Mouse (Mus musculus): ENCODE measurements at regions not wholly inside any gene's neighbourhood (a gene's known extent, or its start where the extent isn't known, plus 50 kb on each side); places are given as distances from the start of the nearest gene placed in this dataset.
A peak's percentile ranks its signal among the peaks of the same experiment; 100 is the strongest.

DNA sequence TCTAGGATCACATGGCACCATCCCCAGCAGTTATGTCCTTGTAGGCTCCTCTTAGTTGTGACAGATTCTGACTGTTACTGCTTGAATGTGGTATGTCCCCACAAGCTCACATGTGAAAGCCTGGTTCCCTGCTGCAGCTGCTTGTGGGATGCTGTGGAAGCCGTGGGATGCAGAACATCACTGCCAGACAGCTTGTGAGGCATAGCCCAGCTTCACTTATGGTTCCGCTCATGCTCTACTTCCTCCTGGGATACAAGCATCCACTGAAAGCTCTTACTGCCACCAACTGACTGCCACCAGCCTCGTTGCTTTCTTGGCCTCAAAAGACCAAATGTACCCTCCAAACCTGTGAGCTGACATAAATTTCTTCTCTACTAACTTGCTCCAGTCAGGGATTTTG, 167.7 kb upstream of the Ccdc122 start:
- DNase-seq (ENCODE audit: low spot score in 2 of 2): no peak

DNA sequence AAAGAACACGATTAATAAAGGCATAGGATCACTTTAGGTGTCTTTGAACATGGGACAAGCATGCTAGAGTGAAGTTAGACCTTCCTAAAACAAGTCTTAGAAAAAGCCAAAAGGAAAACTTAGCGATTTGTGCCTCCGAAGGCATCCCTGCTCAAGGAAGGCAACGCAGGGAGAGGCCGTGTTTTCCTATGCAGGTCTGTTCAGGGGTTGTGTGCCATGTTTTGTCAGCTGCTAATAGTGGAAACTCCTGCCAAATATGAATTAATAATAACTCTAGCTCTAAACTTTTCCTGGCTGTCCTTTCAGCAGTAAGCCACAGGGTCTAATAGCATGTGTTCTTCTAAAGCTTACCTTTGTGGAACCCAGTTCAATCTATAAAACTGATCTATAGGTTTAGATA, 168.4 kb upstream of the Ccdc122 start:
- peak in 1 of 2 experiments; percentile 31 for DNase-seq (ENCODE audit: low spot score in 2 of 2)

DNA sequence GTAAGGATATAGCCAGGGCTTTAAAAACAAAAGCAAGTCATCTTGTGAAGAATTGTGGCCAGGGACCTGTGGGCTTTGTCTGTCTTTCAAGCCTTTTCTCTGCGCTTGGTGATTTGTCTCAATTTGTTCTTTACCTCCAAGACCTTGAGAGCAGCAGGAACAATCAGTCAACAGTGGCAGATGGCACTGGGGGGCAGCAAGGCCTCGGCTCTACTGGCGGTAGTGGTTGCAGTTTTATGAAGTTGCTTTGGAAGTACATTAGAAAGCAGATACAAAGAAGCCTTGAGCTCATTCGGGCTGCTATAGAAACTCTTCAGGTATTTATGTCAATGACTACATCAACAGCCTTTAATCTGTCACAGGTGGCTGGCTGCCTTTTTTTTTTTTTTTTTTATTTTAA, 171.9 kb upstream of the Ccdc122 start:
- no peak for DNase-seq (ENCODE audit: low spot score in 2 of 2)

DNA sequence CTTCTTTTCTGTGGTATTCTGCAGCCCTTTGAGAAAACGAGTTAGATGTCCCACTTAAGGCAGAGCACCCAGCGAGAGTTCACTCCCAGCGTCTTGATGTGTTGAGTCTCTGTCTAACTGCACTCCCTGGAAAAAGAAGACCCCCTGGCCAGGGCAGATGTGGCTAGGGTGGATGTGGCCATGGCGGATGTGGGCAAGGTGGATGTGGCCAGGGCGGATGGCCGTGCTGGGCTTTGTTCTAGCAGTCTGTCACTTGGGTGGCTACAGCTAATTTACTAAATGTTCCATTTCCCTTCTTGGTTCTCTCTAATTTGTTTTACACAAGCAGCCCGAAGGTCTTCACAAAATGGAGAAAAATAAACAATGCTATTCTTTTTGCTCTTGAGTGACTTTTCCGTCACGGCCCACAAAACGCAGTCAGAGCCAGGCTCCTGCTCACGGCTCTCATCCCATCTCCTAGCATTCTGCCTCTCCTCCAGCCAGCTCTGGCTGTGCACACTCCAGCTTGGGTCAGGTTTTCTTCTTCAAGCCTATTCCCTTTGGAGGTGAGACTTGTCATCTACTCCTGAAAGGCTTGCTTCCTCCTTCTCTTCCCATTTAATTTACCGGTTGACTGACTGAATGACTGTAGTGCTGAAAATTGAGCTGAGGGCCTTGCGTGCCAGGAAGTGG, 173.4 kb upstream of the Ccdc122 start:
- no peak for DNase-seq (ENCODE audit: low spot score in 2 of 2)

DNA sequence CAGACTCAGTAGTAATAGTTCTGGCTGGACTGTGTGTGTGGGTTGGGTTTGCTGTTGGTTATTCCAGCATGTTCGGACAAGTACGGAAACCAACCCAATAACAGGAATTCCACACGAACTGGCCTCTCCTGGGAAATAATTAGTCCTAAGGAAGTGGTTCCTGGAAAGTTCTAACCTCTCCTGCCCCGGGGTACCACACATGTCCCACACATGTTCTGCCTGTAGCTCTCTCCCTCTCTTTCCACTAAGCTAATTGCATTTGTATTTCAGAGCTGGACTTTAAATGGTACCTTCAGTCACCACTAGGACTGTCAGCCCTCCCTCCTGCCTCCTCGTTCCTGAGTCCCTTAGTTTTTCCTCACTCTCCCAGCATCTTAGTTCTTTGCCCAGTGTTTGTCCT, 178.2 kb upstream of the Ccdc122 start:
- DNase-seq (ENCODE audit: low spot score in 2 of 2): no peak

DNA sequence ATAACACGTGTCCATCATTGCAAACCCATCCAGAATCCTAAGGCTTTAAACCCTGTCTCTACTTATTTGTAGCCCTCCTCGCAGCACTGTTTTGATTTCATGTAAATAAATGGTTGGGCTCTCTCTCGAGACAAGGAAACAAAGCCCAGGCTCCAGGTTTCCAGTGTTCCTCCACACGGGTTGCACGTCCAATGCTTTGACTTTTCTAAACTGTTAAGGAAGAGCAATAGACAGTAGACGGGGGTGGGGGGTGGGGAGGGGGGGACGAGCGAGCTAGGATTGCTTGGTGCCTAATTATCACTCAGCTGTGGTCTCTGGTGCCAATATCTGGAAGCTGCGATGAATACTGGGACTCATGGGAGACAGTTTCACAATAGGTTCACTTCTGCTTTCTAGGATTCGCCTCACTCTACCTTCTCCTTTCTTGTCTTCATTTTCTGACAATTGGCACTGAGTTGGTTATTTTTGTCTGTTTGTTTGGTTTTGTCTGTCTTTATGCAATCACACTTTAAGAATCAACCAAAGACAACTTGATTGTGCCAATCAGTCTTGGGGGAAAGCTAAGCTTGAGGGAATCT, 179.3 kb upstream of the Ccdc122 start:
- DNase-seq (ENCODE audit: low spot score in 2 of 2): no peak

DNA sequence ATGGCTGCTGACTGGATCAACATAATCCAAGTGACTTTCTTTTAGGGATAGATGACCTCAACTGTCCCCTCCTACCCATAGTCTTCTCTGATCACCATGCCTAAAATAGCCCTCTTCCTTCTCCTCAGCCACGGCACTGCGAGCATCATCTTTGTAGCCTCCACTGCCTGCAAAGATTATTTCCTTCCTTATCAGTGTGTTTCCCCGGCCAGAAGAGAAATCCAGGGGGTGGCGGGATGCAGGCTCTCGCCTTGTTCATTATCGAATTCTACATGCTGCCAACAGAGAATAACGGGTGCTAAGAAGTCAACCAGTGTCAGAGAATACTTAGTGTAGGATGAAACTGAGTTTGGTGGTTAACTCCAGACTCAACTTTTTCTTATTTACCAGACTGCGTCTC, 180.0 kb upstream of the Ccdc122 start:
- DNase-seq (ENCODE audit: low spot score in 2 of 2): peak; percentile 12 to 35

DNA sequence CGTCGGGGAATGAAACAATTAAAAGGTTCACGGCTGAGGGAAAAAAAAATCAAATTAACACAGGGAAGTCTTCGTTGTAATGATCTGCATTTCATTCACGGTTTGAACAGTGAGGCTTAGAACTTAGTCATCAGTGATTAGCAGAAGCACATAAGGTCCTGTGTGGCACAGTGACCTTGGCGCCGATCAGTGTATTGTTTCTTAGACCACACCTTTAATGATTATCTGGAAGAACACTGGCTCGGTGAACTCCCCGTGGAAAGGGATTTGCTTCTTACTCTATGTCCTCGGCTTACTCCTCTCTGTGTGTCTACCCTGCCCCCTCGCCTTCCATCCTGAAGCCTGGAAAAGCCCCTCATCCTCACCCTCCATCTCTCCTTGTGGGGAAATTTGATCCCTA, 181.6 kb upstream of the Ccdc122 start:
- no peak for DNase-seq (ENCODE audit: low spot score in 2 of 2)

DNA sequence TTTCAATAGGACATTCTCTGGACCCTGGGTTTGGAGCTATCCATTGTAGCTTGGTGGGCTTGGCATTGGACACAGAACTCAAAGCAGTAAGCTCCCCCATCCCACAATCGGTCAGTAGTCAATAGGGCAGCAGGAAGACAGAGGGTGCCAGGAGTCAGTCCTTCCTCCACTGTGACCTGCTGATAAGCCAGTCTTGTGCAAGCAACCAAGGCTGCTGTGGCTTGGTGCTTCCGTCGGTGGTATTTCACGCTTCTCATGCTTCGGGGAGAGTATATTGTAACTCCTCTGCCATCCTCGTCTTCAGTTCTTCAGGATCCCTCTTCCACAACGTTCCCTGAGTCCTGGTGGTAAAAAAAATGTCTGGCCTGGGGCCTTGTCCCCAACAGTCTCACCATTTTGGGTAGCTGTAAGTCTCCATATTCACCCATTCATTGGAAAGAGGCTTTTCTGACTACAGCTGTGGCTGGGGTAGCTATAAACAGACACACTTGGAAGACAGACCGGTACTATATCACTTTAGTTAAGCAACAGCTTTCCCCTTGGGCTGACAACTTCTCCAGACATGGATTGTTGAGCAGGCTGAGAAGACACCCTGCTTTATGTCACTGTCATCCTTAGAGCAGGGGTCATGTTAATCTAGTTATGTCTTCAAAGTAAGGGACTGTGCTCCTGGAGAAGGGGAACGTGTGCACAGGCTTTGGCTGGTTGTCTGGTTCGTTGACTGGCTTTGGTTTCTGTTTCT, 184.9 kb upstream of the Ccdc122 start:
- DNase-seq (ENCODE audit: low spot score in 2 of 2): no peak

DNA sequence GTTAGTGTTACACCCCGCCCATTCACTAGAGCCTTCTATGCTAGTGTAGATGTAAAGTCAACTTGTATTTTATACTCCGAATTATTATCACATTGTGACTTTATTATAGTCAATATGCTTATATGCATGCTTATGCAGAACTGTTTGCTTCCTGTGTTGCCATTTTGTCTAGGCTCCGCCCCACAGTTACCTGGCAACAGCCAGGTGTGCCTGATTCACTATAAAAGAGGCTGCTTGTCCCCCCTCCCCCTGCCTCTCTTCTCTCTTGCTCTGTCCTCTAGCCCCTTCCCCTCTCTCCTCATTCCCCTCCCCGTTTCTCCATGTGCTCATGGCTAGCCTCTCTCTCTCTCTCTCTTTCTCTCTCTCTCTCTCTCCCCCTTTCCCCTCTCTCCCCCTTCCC, 185.9 kb upstream of the Ccdc122 start:
- no peak for DNase-seq (ENCODE audit: low spot score in 2 of 2)

DNA sequence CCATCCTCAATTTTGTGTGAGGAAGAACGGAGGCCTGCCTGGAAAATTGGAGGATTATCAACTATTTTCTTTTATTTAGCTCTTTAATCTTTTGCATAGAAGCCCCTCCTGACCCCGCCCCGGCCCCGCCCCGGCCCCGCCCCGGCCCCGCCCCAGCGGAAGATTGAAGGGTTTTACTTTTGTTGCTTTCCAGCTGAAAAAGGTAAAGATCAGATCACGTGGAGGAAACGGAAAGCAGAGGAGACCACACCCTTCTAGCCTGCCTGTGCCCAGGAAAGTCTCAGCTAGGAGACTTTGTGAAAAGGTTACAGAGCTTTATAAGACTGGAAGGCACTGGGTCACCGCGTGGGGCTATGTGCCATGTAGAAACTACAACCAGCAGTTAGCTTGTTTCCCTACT, 186.5 kb upstream of the Ccdc122 start:
- no peak for DNase-seq (ENCODE audit: low spot score in 2 of 2)

DNA sequence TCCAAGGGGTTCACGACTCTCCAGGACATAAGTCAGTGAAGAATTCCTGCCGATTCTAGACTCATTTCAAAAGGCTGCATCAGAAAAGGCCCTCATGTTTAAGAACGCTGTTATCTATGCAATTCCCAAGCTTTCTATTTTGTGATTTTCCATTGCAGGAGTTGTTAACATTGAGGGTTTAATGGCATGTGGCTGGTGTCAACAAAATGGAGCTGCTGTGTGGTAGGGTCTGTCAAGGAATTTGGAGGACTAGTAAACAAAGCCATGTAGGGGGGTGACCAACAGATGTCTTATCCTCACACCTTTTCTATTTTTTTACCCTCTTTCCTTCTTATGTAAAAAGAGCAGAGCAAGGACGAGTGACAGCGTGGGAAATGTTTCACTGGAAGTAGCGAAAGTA, 186.9 kb upstream of the Ccdc122 start:
- DNase-seq (ENCODE audit: low spot score in 2 of 2): no peak

DNA sequence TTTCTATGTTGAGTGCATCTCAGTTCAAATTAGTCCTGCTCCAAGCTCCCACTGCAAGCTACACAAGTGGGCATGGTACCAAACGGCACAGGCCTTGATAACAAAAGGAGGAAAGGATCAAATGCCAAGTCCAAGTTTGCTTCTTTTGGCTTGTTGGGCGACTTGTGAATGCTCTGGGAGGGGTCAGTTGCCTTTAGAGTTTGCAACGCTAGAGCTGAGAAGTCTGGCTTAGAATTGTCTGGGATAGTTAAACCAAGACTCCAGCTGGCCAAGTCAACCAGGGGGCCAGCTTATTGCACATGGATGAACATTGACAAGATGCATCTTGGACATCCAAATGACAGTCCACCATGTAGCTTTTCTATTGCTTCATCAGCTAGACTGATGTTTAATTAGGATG, 187.5 kb upstream of the Ccdc122 start:
- peak in 1 of 2 experiments; percentile 23 for DNase-seq (ENCODE audit: low spot score in 2 of 2)

DNA sequence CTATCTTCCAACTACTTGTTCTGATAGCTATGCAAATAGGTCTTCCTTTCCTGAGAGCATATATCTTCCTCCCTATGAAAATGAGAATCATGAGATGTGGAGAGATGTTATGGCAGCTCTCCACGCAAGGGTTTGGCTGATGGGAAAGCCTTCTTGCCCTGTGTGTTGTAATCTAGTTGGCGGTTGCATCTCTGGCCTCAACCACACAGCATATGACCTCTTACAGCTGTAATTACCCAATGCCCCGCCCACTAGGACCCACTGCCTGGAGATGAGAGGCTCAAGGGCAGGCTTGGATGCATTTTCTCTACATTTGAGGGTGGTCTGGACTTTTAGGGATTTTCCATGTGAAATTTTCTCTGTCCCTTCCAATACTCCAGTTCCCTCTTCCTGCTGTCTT, 190.9 kb upstream of the Ccdc122 start:
- DNase-seq (ENCODE audit: low spot score in 2 of 2): no peak

DNA sequence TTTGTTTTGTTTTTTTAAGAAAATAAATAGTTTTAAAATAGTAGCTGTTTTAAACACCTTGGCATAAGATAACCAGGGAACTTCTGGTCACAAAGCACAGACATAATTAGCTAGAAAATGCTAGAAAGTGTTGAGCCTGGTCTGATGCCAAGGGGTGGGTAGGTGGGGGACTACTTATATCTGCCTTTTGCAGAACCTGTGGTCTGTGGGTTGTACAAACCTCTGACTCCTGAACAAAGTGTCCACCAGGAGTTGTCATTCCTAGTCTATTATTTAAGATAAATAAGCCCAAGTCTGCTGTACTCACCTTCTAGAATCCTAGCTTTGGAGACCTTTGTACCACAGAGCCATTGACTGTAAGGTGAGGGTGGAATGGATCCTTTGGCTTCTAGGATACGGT, 191.9 kb upstream of the Ccdc122 start:
- DNase-seq (ENCODE audit: low spot score in 2 of 2): no peak

DNA sequence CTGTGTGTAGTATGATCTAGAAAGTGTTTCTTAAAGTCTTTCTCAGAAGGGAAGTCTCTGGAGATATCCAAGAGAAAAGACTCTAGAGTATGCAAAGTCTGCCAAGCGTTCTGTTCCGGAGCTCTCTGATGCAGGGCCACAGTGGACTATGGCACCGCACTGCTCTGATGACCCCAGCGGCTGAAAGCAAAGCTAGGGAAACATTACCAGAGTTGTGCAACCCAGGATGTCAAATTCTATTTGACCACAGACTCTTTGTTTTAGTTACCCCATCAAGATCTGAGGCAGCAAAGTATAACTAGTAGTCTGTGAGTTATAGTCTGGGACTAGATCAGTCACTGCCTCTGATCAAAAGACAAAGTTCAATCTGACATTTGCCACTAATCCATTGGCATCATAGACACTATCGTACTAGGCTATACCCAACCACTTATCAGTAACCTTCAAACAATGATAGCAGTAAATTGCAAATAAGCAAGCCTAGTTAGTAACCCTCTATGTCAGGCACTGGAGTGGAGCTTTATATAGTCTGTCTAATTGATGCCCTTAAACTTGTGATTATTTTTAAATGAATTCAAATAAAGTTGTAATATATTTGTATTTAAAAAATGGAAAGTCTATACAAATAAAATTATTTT, 198.9 kb upstream of the Ccdc122 start:
- DNase-seq (ENCODE audit: low spot score in 2 of 2): no peak

DNA sequence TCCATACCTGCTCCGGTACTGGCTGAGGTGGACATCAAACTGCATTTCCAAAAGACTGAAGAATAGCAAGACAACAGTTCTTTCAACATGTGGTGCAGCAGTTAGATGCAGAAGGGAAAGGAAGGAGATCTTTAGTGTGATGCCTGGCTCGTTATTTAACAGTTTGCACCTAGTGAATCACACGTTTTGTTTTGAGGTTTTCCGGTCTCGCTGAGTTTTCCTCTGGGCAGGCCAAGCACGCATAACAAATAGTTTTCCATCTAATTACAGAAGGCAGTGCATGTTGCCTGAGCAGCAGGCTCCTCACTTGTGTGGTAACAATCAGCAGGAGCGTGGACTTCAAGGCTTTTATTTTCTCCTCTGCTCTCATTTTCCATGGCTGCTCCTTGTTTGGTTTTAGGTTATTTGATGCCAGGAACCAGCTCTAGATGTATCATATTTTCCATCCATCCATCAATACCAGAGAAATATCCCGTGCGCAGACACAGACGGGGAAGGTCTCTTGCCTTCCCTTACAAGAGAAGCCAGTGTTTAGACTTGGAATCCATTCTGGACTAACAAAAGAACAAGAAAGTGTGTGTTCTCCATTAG, 199.6 kb upstream of the Ccdc122 start:
- no peak for DNase-seq (ENCODE audit: low spot score in 2 of 2)

DNA sequence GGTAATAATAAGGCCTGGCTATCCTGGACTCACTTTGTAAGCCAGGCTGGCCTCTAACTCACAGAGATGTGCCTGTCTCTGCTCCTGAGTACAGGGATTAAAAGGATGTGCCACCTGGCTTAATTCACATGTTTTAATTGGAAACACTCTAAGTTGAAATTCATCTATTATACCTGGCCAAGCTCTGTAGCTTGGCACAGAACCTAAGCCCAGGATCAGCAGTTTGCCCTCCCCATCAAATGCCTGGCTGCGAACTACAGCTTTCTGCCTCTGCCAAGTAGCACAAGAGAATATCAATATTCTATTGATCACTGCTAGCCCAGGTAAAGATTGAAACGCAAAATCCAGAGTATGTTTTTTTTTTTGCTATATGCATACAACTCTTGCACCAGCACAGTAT, 200.3 kb upstream of the Ccdc122 start:
- no peak for DNase-seq (ENCODE audit: low spot score in 2 of 2)

DNA sequence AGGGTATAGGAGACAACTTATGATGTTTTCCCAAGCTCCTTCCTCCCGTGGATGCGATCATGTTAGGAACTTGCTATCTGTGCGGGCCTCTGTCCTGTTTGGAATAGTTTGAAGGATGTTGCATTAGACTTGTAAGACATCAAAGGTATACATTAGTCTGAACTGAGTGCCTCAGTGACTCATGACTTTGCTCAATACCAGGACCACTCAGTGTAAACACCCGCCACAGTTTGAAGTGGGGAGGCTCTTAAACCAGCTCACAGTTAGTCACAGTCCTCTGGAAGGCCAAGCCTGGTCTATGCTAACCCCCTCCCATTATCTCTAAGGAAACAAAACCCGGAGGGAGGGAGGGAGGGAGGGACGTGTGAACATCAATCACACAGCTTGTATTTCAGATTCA, 202.5 kb upstream of the Ccdc122 start:
- DNase-seq (ENCODE audit: low spot score in 2 of 2): no peak

DNA sequence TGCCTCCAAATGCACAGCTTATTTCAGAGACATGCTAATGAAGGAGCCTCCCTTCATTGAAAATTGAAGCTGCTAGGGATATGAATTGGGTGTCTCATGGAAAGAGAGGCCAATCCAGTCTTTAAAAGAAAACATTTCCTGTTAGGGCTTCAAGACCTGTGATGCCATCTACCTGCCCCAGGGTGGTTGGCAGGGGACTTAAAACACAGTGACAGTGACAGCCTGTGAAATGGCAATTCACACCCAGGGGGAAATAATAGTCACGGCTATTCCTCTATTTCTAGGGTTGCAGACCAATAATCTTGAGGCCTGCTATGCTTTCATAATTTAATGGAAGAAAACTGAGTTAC, 207.4 kb upstream of the Ccdc122 start:
- DNase-seq (ENCODE audit: low spot score in 2 of 2): no peak

DNA sequence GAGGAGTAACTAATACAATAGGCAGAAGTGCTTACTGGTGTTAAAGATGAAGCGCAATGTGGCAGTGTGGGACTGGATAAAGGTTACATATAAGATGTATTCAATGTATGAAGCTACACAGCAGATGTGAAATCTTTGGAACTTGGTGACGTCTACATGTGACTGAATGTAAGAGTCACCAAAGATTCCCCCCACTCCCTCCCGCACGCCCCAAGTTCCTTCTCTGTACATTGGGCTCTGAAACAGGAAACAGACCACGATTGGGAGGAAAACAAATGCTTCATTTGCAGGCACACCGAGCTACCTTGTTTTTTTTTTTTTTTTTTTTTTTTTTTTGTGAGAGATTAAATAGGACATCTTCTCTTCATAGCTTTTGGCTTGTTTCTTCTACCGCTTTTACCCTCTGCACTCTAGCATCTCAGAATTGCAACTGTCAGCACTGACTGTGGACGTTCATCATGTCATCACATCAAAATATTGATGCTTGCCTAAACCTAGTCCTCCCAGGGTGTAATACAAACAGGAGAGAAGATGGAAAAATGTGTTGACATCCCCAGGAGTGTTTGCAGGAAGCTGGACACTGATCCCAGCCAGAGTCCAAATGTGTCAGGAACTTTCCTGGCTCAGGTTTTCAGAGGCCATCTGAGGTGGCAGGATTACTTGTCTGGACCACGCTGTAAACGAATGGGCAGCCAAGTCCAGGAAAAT, 208.0 kb upstream of the Ccdc122 start:
- no peak for DNase-seq (ENCODE audit: low spot score in 2 of 2)

DNA sequence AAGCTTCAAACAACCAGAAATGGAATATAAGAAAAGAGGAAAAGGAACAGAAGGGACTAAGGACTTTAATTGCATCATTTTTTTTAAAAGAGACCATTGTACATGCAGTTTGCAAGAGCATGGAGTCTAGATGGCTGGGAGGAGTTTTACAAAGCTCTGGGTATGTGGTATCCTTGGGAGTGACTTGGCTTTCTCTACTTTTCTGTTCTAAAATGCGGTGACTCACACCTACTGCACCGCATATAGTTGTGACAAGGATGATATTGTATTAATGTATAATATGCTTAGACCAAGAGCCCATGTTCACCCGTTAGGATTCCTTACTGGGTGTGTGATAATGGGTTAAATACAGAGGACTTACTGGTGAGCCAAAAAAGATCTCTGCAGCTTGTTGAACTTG, 212.5 kb upstream of the Ccdc122 start:
- DNase-seq (ENCODE audit: low spot score in 2 of 2): no peak
